Mouse (Mus musculus) MEL (cell line): ENCODE measurements around the gene Mcm3.

Experiments used
- JUND ChIP-seq: IDR thresholded peaks from 2 replicates; pipeline ENCODE4 v1.6.1; 2011; ENCODE audit warnings: low read depth, mild to moderate bottlenecking, improper control_type of control experiment, low read length
- POLR2A ChIP-seq, 2 experiments: IDR thresholded peaks; 2 replicates each; pipeline ENCODE4 v1.6.1; 2011 to 2012; ENCODE audit warnings: low read length in 2 of 2, mild to moderate bottlenecking in 2 of 2, control low read depth in 1 of 2, improper control_type of control experiment in 1 of 2, low read depth in 1 of 2, moderate library complexity in 1 of 2; ENCODE audit not compliant: control insufficient read depth in 1 of 2, insufficient read depth in 1 of 2, poor library complexity in 1 of 2

GRCm38 (mm10) chr1:20778366-20778765 lies 41.7 kb downstream of the Mcm3 start:
- TF ChIP-seq JUND (no peak), POLR2A (IDR thresholded peaks at IDR 0.05; ENCODE audit: control insufficient read depth in 1 of 2, insufficient read depth in 1 of 2, low read depth in 1 of 2, low read length in 2 of 2, poor library complexity in 1 of 2) (no peak)
